Mouse (Mus musculus): ENCODE data around the gene Akt1s1. TPM values are rescaled to one million over a fixed set of nuclear protein-coding genes. Genes with fewer than 3 reads are reported as not detected.

The Akt1s1 gene
- total RNA-seq, 2 experiments from 2014 or later = 80.8 to 81.1 TPM

GRCm38 (mm10) chr7:44891611-44892010 lies 42.8 kb downstream of the Akt1s1 start:
- intact Hi-C loops (cut with DNase I) = loop anchor here (2.0 kb wide), 1 partner anchor 19 kb away; no protein-coding TSS in a partner anchor

GRCm38 (mm10) chr7:44892276-44892921 lies 43.6 kb downstream of the Akt1s1 start, which contains the start of gene Med25:
Med25 (minus strand) TSS chr7:44892712.
- peak; percentile 95 to 96 for DNase-seq (ENCODE audit: low spot score in 2 of 2)
- intact Hi-C loops (cut with DNase I) = no loop called here

More at GRCm38 (mm10) chr7:44891611-44892010, 42.8 kb downstream of the Akt1s1 start:
- DNase-seq (ENCODE audit: low spot score in 2 of 2) = no peak

- no peak for DNase-seq (ENCODE audit: low spot score in 2 of 2)
- intact Hi-C loops (cut with DNase I) = no loop called here
Observed at GRCm38 (mm10) chr7:44893197-44893596, 44.4 kb downstream of the Akt1s1 start.

GRCm38 (mm10) chr7:44894175-44894574 lies 45.4 kb downstream of the Akt1s1 start:
- DNase-seq (ENCODE audit: low spot score in 2 of 2) = no peak
- intact Hi-C loops (cut with DNase I) = no loop called here

GRCm38 (mm10) chr7:44895206-44895592 lies 46.4 kb downstream of the Akt1s1 start:
- DNase-seq (ENCODE audit: low spot score in 2 of 2) = no peak
- intact Hi-C loops (cut with DNase I) = no loop called here

GRCm38 (mm10) chr7:44895593-44896434 lies 47.0 kb downstream of the Akt1s1 start, which contains the start of gene Fuz:
Fuz (plus strand) TSS chr7:44896079.
- peak; percentile 93 to 96 for DNase-seq (ENCODE audit: low spot score in 2 of 2)
- intact Hi-C loops (cut with DNase I) = no loop called here

- intact Hi-C loops (cut with DNase I) = no loop called here
Observed at GRCm38 (mm10) chr7:44896499-44896898, 47.7 kb downstream of the Akt1s1 start.

GRCm38 (mm10) chr7:44898607-44899006 lies 49.8 kb downstream of the Akt1s1 start:
- intact Hi-C loops (cut with DNase I) = no loop called here
- no peak for DNase-seq (ENCODE audit: low spot score in 2 of 2)

More at GRCm38 (mm10) chr7:44896499-44896898, 47.7 kb downstream of the Akt1s1 start:
- DNase-seq (ENCODE audit: low spot score in 2 of 2) = no peak

GRCm38 (mm10) chr7:44900632-44901031 lies 51.8 kb downstream of the Akt1s1 start:
- intact Hi-C loops (cut with DNase I) = no loop called here
- DNase-seq (ENCODE audit: low spot score in 2 of 2) = no peak

GRCm38 (mm10) chr7:44901230-44901722 lies 52.5 kb downstream of the Akt1s1 start:
- intact Hi-C loops (cut with DNase I) = no loop called here
- DNase-seq (ENCODE audit: low spot score in 2 of 2) = no peak

Small RNAs within 50 kb of the gene (microRNA-seq; reads per million reads assigned to microRNA genes)
- 0 reads per million in 2 experiments for gene Mir707

Other genes starting within 250 kb of the Akt1s1 start
- 10 to 100 TPM in 1 of 2 experiments, 1 to 10 TPM in 1; 8.8 to 14.5 TPM for gene Myh14, start 178.1 kb upstream of the Akt1s1 start, total RNA-seq (2021)
- gene Izumo2, start 140.2 kb upstream of the Akt1s1 start, total RNA-seq (2021) = not detected
- 10 to 100 TPM; 25.0 to 28.2 TPM for gene Vrk3, start 100.6 kb upstream of the Akt1s1 start, total RNA-seq (2021)
- under 1 TPM; 0.37 to 0.38 TPM for gene Zfp473, start 97.9 kb upstream of the Akt1s1 start, total RNA-seq (2021)
- gene Nup62, start 32.9 kb upstream of the Akt1s1 start, total RNA-seq (2021) = 10 to 100 TPM; 33.0 to 37.1 TPM
- 1 to 10 TPM; 2.3 to 3.1 TPM for gene Il4i1, start 32.6 kb upstream of the Akt1s1 start, total RNA-seq (2021)
- gene Atf5, start 32.3 kb upstream of the Akt1s1 start, total RNA-seq (2021) = 10 to 100 TPM; 24.4 to 25.1 TPM
- gene Tbc1d17, start 88 bp downstream of the Akt1s1 start, total RNA-seq (2021) = 10 to 100 TPM; 48.3 to 58.7 TPM
- gene Pnkp, start 8.1 kb downstream of the Akt1s1 start, total RNA-seq (2021) = 10 to 100 TPM; 26.1 to 28.7 TPM
- 100 to 1,000 TPM; 263 to 271 TPM for gene Ptov1, start 20.8 kb downstream of the Akt1s1 start, total RNA-seq (2021)
- gene Med25, start 43.7 kb downstream of the Akt1s1 start, total RNA-seq (2021) = 100 to 1,000 TPM in 1 of 2 experiments, 10 to 100 TPM in 1; 92.5 to 103 TPM
- gene Fuz, start 47.1 kb downstream of the Akt1s1 start, total RNA-seq (2021) = 10 to 100 TPM; 20.4 to 22.9 TPM
- gene Ap2a1, start 80.5 kb downstream of the Akt1s1 start, total RNA-seq (2021) = 100 to 1,000 TPM; 381 to 392 TPM
- 1 to 10 TPM; 2.6 to 2.8 TPM for gene Tsks, start 94.2 kb downstream of the Akt1s1 start, total RNA-seq (2021)
- 100 to 1,000 TPM in 1 of 2 experiments, 10 to 100 TPM in 1; 97.4 to 101 TPM for gene Cpt1c, start 125.9 kb downstream of the Akt1s1 start, total RNA-seq (2021)
- 100 to 1,000 TPM; 166 to 183 TPM for gene Prmt1, start 137.6 kb downstream of the Akt1s1 start, total RNA-seq (2021)
- gene Irf3, start 148.7 kb downstream of the Akt1s1 start, total RNA-seq (2021) = 10 to 100 TPM; 26.7 to 30.4 TPM
- 1 to 10 TPM; 2.7 to 3.3 TPM for gene Bcl2l12, start 149.7 kb downstream of the Akt1s1 start, total RNA-seq (2021)
- gene Scaf1, start 167.4 kb downstream of the Akt1s1 start, total RNA-seq (2021) = 100 to 1,000 TPM; 153 to 162 TPM
- 10 to 100 TPM; 11.4 to 13.0 TPM for gene Rras, start 169.0 kb downstream of the Akt1s1 start, total RNA-seq (2021)
- gene Prr12, start 203.9 kb downstream of the Akt1s1 start, total RNA-seq (2021) = 10 to 100 TPM; 61.4 to 65.7 TPM
- gene Nosip, start 213.4 kb downstream of the Akt1s1 start, total RNA-seq (2021) = 10 to 100 TPM; 52.4 to 54.1 TPM
- gene Prrg2, start 213.7 kb downstream of the Akt1s1 start, total RNA-seq (2021) = 1 to 10 TPM; 6.6 to 7.1 TPM
- 1 to 10 TPM; 7.5 to 7.8 TPM for gene Rcn3, start 243.2 kb downstream of the Akt1s1 start, total RNA-seq (2021)

Data from left cerebral cortex, postnatal 14 days (tissue).